7 mouse cellular contexts compared by ENCODE assay signal in the genomic region with DNA sequence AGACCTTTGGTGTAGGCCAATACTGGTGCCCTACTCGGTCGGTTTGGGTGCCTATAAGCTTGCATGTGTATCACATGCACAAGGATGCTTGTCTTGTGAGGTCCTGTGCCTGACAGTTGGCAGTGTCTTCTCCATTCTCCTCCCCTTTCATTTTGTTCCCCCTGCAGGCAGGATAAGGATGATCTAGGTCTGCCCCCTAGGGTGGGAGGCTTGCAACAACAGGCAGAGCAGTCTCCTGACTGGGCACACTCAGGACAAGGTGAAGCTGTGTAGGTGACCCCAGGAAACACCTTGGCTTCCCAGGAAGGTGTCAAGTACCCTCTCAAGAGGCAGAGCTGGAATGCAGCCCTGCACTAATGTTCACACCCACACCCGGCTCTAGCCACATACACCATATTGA. TPM values are rescaled to one million over a fixed set of nuclear protein-coding genes. Genes with fewer than 3 reads are reported as not detected.
DNase-seq lines count a peak whose midpoint lies in the region; ATAC-seq and TF ChIP-seq lines count a peak whose summit lies in the region.

No protein-coding gene starts in this region.

- H3K36me3 ChIP-seq in heart, postnatal 0 days (replicated peaks; ENCODE audit: control insufficient read depth, insufficient read depth, low read length): peaks cover 14% of the 10 kb centered on the region

- H3K9me3 ChIP-seq in heart, postnatal 0 days (replicated peaks; ENCODE audit: control insufficient read depth, low read length): no peaks in the 10 kb centered on the region

- TF ChIP-seq EP300 in heart, postnatal 0 days (IDR thresholded peaks at IDR 0.05; ENCODE audit: low read depth): no peak

- peak; percentile 70 for ATAC-seq in erythroid progenitor cell, adult 5-6 weeks (replicated peaks; ENCODE audit: low FRiP score, poor library complexity, severe bottlenecking)
- peak; percentile 71 for ATAC-seq in heart, postnatal 0 days (ENCODE audit: insufficient read depth, low read depth)

- H3K4me3 ChIP-seq in bone marrow, adult 2 months (replicated peaks; ENCODE audit: control insufficient read depth, low read depth, low read length): no peak overlapping the region
- no peak overlapping the region for H3K4me3 ChIP-seq in heart, postnatal 0 days (ENCODE audit: low read depth, low read length)
- H3K4me3 ChIP-seq in layer of hippocampus, adult 2 months: no peak overlapping the region

- H3K9ac ChIP-seq in heart, postnatal 0 days (replicated peaks; ENCODE audit: low read depth, low read length): no peak overlapping the region

- no peak overlapping the region for H3K4me2 ChIP-seq in heart, postnatal 0 days (ENCODE audit: low read depth, low read length)

- peak; percentile 48 for DNase-seq in MN1 (ENCODE audit: low spot score)
- DNase-seq in heart, postnatal 0 days (ENCODE audit: low spot score): peak; percentile 78
- DNase-seq in layer of hippocampus, adult 2 months (ENCODE audit: low spot score in 2 of 2): peak; percentile 42 to 62
- DNase-seq in lung, postnatal 14 days: peak; percentile 73
- DNase-seq in right cerebral cortex, adult 2 months (ENCODE audit: low spot score in 2 of 2): peak; percentile 43 to 55

- no peak overlapping the region for H3K27ac ChIP-seq in bone marrow, adult 2 months (ENCODE audit: control insufficient read depth, insufficient read depth, low read depth, low read length, poor library complexity)
- no peak overlapping the region for H3K27ac ChIP-seq in heart, postnatal 0 days (ENCODE audit: low read depth)
- H3K27ac ChIP-seq in layer of hippocampus, adult 2 months: no peak overlapping the region

- TF ChIP-seq POLR2A in bone marrow, adult 2 months (IDR thresholded peaks at IDR 0.05; ENCODE audit: borderline replicate concordance, control insufficient read depth, low read depth, low read length): no peak

- peak; percentile 78 for TF ChIP-seq CTCF in bone marrow, adult 2 months (IDR thresholded peaks at IDR 0.05; ENCODE audit: control insufficient read depth, insufficient read depth, low read length)
- peak; percentile 97 for TF ChIP-seq CTCF in heart, postnatal 0 days (IDR thresholded peaks at IDR 0.05; ENCODE audit: low read depth)
- TF ChIP-seq CTCF in layer of hippocampus, adult 2 months (conservative IDR thresholded peaks at IDR 0.05): peak; percentile 94

- no peaks in the 10 kb centered on the region for H3K27me3 ChIP-seq in heart, postnatal 0 days (ENCODE audit: control insufficient read depth, insufficient read depth, low read length)

- 52% methylated on average over 3 of the region's 3 CpGs for WGBS in bone marrow, adult 2 months
- 55% methylated on average over 3 of the region's 3 CpGs for WGBS in heart, postnatal 0 days

- H3K4me1 ChIP-seq in bone marrow, adult 2 months (ENCODE audit: control insufficient read depth, insufficient read depth, low read length): no peaks in the 10 kb centered on the region
- peaks cover 12% of the 10 kb centered on the region for H3K4me1 ChIP-seq in heart, postnatal 0 days (ENCODE audit: control insufficient read depth, insufficient read depth)

RNA-seq across cellular contexts. Expression of gene Atg4b, which starts 24.3 kb away (rescaled TPM):
- 42.7 and 56.8 TPM in 2 replicates for polyA plus RNA-seq in bone marrow, adult 2 months (2011; ENCODE audit: insufficient read depth, insufficient read length, low replicate concordance, missing spikeins)
- total RNA-seq in erythroid progenitor cell, adult 5-6 weeks (2015; ENCODE audit: low replicate concordance): 67.8 and 91.4 TPM in 2 replicates
- total RNA-seq in erythroid progenitor cell, adult 5-6 weeks (2017; ENCODE audit: low replicate concordance): 116 and 166 TPM in 2 replicates
- 22.3 and 47.8 TPM in 2 replicates for total RNA-seq in heart, postnatal 0 days (2014; rRNA removed; ENCODE audit: low replicate concordance)
- 50.3 and 61.1 TPM in 2 replicates for polyA plus RNA-seq in heart, postnatal 0 days (2015; fragmentation: Nextera tagmentation; extraction: Ambion mirVana)
- 10 to 100 TPM; 81.6 to 85.2 TPM for total RNA-seq in layer of hippocampus, adult 2 months (2021)

RNA-seq across cellular contexts. Expression of gene Thap4, which starts 27.7 kb away (rescaled TPM):
- polyA plus RNA-seq in bone marrow, adult 2 months (2011; ENCODE audit: insufficient read depth, insufficient read length, low replicate concordance, missing spikeins): 4.2 and 13.0 TPM in 2 replicates
- 1.1 and 30.6 TPM in 2 replicates for total RNA-seq in erythroid progenitor cell, adult 5-6 weeks (2015; ENCODE audit: low replicate concordance)
- total RNA-seq in erythroid progenitor cell, adult 5-6 weeks (2017; ENCODE audit: low replicate concordance): 3.1 and 14.1 TPM in 2 replicates
- 57.2 and 81.4 TPM in 2 replicates for total RNA-seq in heart, postnatal 0 days (2014; rRNA removed; ENCODE audit: low replicate concordance)
- polyA plus RNA-seq in heart, postnatal 0 days (2015; fragmentation: Nextera tagmentation; extraction: Ambion mirVana): 53.9 and 56.7 TPM in 2 replicates
- total RNA-seq in layer of hippocampus, adult 2 months (2021): 10 to 100 TPM; 35.2 to 35.4 TPM

RNA-seq across cellular contexts. Expression of gene Bok, which starts 41.5 kb away (rescaled TPM):
- polyA plus RNA-seq in bone marrow, adult 2 months (2011; ENCODE audit: insufficient read depth, insufficient read length, low replicate concordance, missing spikeins): 1.3 and 3.1 TPM in 2 replicates
- total RNA-seq in erythroid progenitor cell, adult 5-6 weeks (2015; ENCODE audit: low replicate concordance): not detected in 2 replicates
- total RNA-seq in erythroid progenitor cell, adult 5-6 weeks (2017; ENCODE audit: low replicate concordance): not detected in 2 replicates
- total RNA-seq in heart, postnatal 0 days (2014; rRNA removed; ENCODE audit: low replicate concordance): 50.8 and 61.5 TPM in 2 replicates
- polyA plus RNA-seq in heart, postnatal 0 days (2015; fragmentation: Nextera tagmentation; extraction: Ambion mirVana): 25.6 and 27.6 TPM in 2 replicates
- total RNA-seq in layer of hippocampus, adult 2 months (2021): 10 to 100 TPM; 64.9 to 77.6 TPM

Comparison
In these comparisons a context has a peak if more than half of its experiments do, and no peak if none do; other contexts are left out.
1. RNA of gene Bok, which starts 41.5 kb away (total RNA-seq): 64.9 to 77.6 TPM in layer of hippocampus, adult 2 months and 50.8 to 61.5 TPM in heart, postnatal 0 days; not detected in erythroid progenitor cell, adult 5-6 weeks; every median in the first group is over 10 times any median in the second.
2. Peak in every context shown above with its lines, with median percentiles within 50 percentile points of each other: DNase-seq and CTCF ChIP-seq.